Mouse (Mus musculus): Measurements from ENCODE around the gene Cep170b. TPM values are rescaled to one million over a fixed set of nuclear protein-coding genes. Genes with fewer than 3 reads are reported as not detected.

Gene Cep170b
- polyA plus RNA-seq, 2 experiments: 1.9 to 3.4 TPM

DNA sequence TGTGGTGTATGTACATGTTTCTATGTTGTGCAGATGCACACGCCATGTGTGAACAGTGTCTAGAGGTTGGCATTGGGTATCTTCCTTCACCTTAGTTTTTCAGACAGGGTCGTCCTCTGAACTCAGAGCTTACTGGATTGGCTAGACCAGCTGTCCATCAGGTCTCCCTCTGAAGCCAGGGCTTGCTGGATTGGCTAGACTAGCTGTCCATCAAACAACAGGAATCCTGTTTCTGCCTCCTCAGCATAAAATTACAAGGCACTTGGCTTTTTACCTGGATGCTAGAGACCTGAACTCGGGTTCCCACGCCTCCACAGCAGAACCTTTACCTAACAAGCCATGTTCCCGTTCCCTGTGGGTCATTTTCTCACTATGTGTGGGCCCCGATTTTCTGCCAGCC is 48.8 kb downstream of the Cep170b start:
- no peak overlapping the region for H3K27ac ChIP-seq
- WGBS (ENCODE audit: insufficient replicate concordance): 41% methylated on average over 6 of the region's 6 CpGs
- H3K4me3 ChIP-seq (ENCODE audit: insufficient read depth in 1 of 2, low read depth in 2 of 2, low read length in 2 of 2): no peak overlapping the region
- H3K9ac ChIP-seq (replicated peaks): no peak overlapping the region
- H3K4me2 ChIP-seq (ENCODE audit: low read depth): no peak overlapping the region
- H3K27me3 ChIP-seq (ENCODE audit: control insufficient read depth, insufficient read depth, low read length): no peaks in the 10 kb centered on the region
- no peaks in the 10 kb centered on the region for H3K9me3 ChIP-seq (ENCODE audit: control insufficient read depth, low read length)
- ATAC-seq (ENCODE audit: insufficient read depth) (no peak), DNase-seq (ENCODE audit: low read depth in 3 of 3, low spot score in 3 of 3) (peak in 2 of 3 experiments; percentile 12 to 15)
- H3K4me1 ChIP-seq (replicated peaks; ENCODE audit: control insufficient read depth in 2 of 2, insufficient read depth in 2 of 2, low read length in 1 of 2): no peaks in the 10 kb centered on the region
- TF ChIP-seq EP300 (IDR thresholded peaks at IDR 0.05; ENCODE audit: low read depth) (no peak), CTCF (IDR thresholded peaks at IDR 0.05; ENCODE audit: low read depth) (no peak)
- H3K36me3 ChIP-seq (replicated peaks; ENCODE audit: control insufficient read depth, insufficient read depth, low read depth): no peaks in the 10 kb centered on the region

DNA sequence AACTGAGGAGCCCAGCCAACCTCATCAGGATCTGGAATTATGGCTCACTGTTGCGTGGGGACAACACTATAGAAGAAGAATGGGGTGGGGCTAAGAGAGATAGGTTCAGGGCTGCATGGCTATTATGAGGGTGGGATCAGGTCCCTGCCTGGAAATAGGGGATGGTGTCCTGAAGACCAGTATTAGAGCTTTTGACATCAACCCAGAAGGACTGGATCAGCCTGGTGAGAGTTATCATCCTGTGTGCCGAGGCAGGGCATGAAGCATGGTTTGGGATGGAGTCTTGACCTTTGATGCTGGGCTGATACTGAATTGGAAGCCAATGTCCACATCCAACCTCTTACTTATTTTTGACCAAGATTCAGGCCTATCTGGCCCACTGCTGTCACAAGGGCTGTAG is 49.5 kb downstream of the Cep170b start:
- Histone ChIP-seq H3K9me3 (ENCODE audit: control insufficient read depth, low read length) (no peaks in the 10 kb centered on the region), H3K9ac (replicated peaks) (no peak overlapping the region), H3K4me1 (replicated peaks; ENCODE audit: control insufficient read depth in 2 of 2, insufficient read depth in 2 of 2, low read length in 1 of 2) (no peaks in the 10 kb centered on the region), H3K36me3 (replicated peaks; ENCODE audit: control insufficient read depth, insufficient read depth, low read depth) (no peaks in the 10 kb centered on the region), H3K27me3 (ENCODE audit: control insufficient read depth, insufficient read depth, low read length) (no peaks in the 10 kb centered on the region), H3K4me3 (ENCODE audit: insufficient read depth in 1 of 2, low read depth in 2 of 2, low read length in 2 of 2) (no peak overlapping the region), H3K4me2 (ENCODE audit: low read depth) (no peak overlapping the region), H3K27ac (no peak overlapping the region)
- DNase-seq (ENCODE audit: low read depth in 3 of 3, low spot score in 3 of 3) (no peak), ATAC-seq (ENCODE audit: insufficient read depth) (no peak)
- TF ChIP-seq EP300 (IDR thresholded peaks at IDR 0.05; ENCODE audit: low read depth) (no peak), CTCF (IDR thresholded peaks at IDR 0.05; ENCODE audit: low read depth) (no peak)
- WGBS (ENCODE audit: insufficient replicate concordance): 59% methylated on average over 2 of the region's 2 CpGs

DNA sequence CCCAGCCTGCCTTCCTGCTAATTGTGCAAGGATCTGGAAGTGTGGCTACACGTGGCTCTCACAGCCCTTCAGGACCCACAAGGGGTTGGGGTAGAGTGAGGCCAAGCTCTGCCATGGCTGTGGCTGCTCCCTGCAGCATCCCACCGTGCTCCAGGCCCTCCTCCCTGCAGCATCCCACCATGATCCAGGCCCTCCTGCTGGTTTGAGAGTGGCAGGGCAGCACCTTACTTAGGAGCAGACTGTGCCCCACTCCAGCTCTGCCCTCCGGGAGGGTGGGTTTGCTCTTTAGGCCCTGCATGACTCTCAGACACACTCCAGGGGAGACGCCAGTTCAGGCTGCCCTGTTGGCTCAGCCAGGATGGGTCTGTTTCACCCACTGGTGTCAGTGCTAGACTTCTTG is 50.1 kb downstream of the Cep170b start:
- H3K4me2 ChIP-seq (ENCODE audit: low read depth): no peak overlapping the region
- no peaks in the 10 kb centered on the region for H3K27me3 ChIP-seq (ENCODE audit: control insufficient read depth, insufficient read depth, low read length)
- no peaks in the 10 kb centered on the region for H3K4me1 ChIP-seq (replicated peaks; ENCODE audit: control insufficient read depth in 2 of 2, insufficient read depth in 2 of 2, low read length in 1 of 2)
- no peak overlapping the region for H3K9ac ChIP-seq (replicated peaks)
- 52% methylated on average over 4 of the region's 4 CpGs for WGBS (ENCODE audit: insufficient replicate concordance)
- H3K36me3 ChIP-seq (replicated peaks; ENCODE audit: control insufficient read depth, insufficient read depth, low read depth): no peaks in the 10 kb centered on the region
- H3K9me3 ChIP-seq (ENCODE audit: control insufficient read depth, low read length): no peaks in the 10 kb centered on the region
- ATAC-seq (ENCODE audit: insufficient read depth): no peak
- H3K27ac ChIP-seq: no peak overlapping the region
- TF ChIP-seq CTCF (IDR thresholded peaks at IDR 0.05; ENCODE audit: low read depth) (no peak), EP300 (IDR thresholded peaks at IDR 0.05; ENCODE audit: low read depth) (no peak)
- DNase-seq (ENCODE audit: low read depth in 3 of 3, low spot score in 3 of 3): no peak
- H3K4me3 ChIP-seq (ENCODE audit: insufficient read depth in 1 of 2, low read depth in 2 of 2, low read length in 2 of 2): no peak overlapping the region

DNA sequence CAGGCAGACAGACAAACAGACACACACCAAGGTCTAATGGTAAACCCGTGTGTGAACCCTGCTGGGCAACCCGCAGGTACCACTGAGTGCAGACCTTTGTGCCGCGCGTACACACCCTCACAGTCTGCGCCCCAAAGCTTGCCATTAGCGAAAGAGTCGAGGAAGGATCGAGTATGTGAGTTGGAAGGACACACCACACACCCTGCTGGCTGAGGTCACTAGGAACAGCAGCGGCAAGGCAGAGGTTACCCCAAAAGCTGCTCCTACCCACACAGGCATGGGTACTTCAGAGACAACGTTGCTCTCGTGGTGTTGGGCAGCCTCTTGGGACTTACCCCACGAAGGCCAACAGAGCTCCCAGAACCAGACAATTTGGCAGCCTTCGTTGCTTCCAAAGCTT is 52.1 kb downstream of the Cep170b start:
- TF ChIP-seq CTCF (IDR thresholded peaks at IDR 0.05; ENCODE audit: low read depth) (no peak), EP300 (IDR thresholded peaks at IDR 0.05; ENCODE audit: low read depth) (no peak)
- Histone ChIP-seq H3K4me2 (ENCODE audit: low read depth) (no peak overlapping the region), H3K9me3 (ENCODE audit: control insufficient read depth, low read length) (no peaks in the 10 kb centered on the region), H3K9ac (replicated peaks) (no peak overlapping the region), H3K4me3 (ENCODE audit: insufficient read depth in 1 of 2, low read depth in 2 of 2, low read length in 2 of 2) (no peak overlapping the region), H3K27ac (no peak overlapping the region), H3K36me3 (replicated peaks; ENCODE audit: control insufficient read depth, insufficient read depth, low read depth) (no peaks in the 10 kb centered on the region), H3K27me3 (ENCODE audit: control insufficient read depth, insufficient read depth, low read length) (no peaks in the 10 kb centered on the region), H3K4me1 (replicated peaks; ENCODE audit: control insufficient read depth in 2 of 2, insufficient read depth in 2 of 2, low read length in 1 of 2) (no peaks in the 10 kb centered on the region)
- ATAC-seq (ENCODE audit: insufficient read depth) (no peak), DNase-seq (ENCODE audit: low read depth in 3 of 3, low spot score in 3 of 3) (no peak)
- WGBS (ENCODE audit: insufficient replicate concordance): 77% methylated on average over 14 of the region's 14 CpGs

DNA sequence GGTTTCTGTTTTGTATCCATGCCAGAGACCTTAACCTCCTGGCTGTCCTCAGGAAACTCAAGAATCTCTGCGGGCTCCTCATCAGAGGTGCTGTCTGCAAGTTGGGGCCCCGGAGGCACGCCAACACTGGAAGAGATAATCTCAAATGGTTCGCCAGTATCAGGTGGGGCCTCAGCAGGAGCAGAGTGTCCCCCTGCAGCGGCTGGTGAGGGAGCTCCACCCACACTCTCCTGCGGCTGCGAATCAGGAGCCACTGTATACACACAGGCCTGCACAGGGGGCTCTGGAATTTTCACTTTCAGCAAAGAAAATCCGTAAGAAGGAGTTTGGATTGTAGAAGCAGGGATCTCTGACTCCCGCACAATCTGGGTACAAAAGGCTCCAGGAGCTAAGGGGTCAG is 53.1 kb downstream of the Cep170b start:
- no peak overlapping the region for H3K4me2 ChIP-seq (ENCODE audit: low read depth)
- no peaks in the 10 kb centered on the region for H3K27me3 ChIP-seq (ENCODE audit: control insufficient read depth, insufficient read depth, low read length)
- no peaks in the 10 kb centered on the region for H3K4me1 ChIP-seq (replicated peaks; ENCODE audit: control insufficient read depth in 2 of 2, insufficient read depth in 2 of 2, low read length in 1 of 2)
- H3K36me3 ChIP-seq (replicated peaks; ENCODE audit: control insufficient read depth, insufficient read depth, low read depth): no peaks in the 10 kb centered on the region
- ATAC-seq (ENCODE audit: insufficient read depth): no peak
- 34% methylated on average over 9 of the region's 9 CpGs for WGBS (ENCODE audit: insufficient replicate concordance)
- TF ChIP-seq CTCF (IDR thresholded peaks at IDR 0.05; ENCODE audit: low read depth) (no peak), EP300 (IDR thresholded peaks at IDR 0.05; ENCODE audit: low read depth) (no peak)
- no peak for DNase-seq (ENCODE audit: low read depth in 3 of 3, low spot score in 3 of 3)
- no peak overlapping the region for H3K27ac ChIP-seq
- H3K9ac ChIP-seq (replicated peaks): no peak overlapping the region
- no peaks in the 10 kb centered on the region for H3K9me3 ChIP-seq (ENCODE audit: control insufficient read depth, low read length)
- H3K4me3 ChIP-seq (ENCODE audit: insufficient read depth in 1 of 2, low read depth in 2 of 2, low read length in 2 of 2): no peak overlapping the region

All from liver, embryonic 14.5 days (tissue).